Mouse (Mus musculus) CH12.LX (cell line): Measurements from ENCODE around the gene C2cd4c. TPM values are rescaled to one million over a fixed set of nuclear protein-coding genes. Genes with fewer than 3 reads are reported as not detected.

Experiments
- DNase-seq: peaks from one replicate; pipeline ENCODE4 v3.0.0-alpha.2; 2013; ENCODE audit errors: extremely low read depth
- H3K27ac ChIP-seq: 2 replicates; pipeline ENCODE4 v1.5.1; 2012; ENCODE audit warnings: low read depth, mild to moderate bottlenecking, control low read depth, moderate library complexity; ENCODE audit not compliant: insufficient read depth
- H3K27me3 ChIP-seq: replicated peaks from 2 replicates; pipeline ENCODE3; 2012; ENCODE audit warnings: inconsistent platforms
- H3K36me3 ChIP-seq, 2 experiments: replicated peaks in 1 of 2; 2 replicates each; pipeline versions ENCODE3 to v1.6.1; 2012; ENCODE audit warnings: inconsistent platforms in 1 of 2, low read length in 1 of 2, mild to moderate bottlenecking in 1 of 2, mixed read lengths in 1 of 2, moderate library complexity in 1 of 2; ENCODE audit not compliant: control insufficient read depth in 1 of 2, insufficient read depth in 1 of 2
- H3K4me1 ChIP-seq, 2 experiments: 2 replicates each; pipeline ENCODE4 v1.6.1; 2012; ENCODE audit warnings: inconsistent platforms in 1 of 2, moderate library complexity in 1 of 2; ENCODE audit not compliant: insufficient read depth in 2 of 2, control insufficient read depth in 1 of 2
- H3K4me2 ChIP-seq: 2 replicates; pipeline ENCODE4 v1.6.1; 2012; ENCODE audit warnings: low read depth, mild to moderate bottlenecking, control low read depth; ENCODE audit not compliant: poor library complexity, insufficient read depth, severe bottlenecking
- H3K4me3 ChIP-seq, 3 experiments: fragments of 150-350 bp in 1 of 3; sonication (generic) in 1 of 3; replicated peaks in 1 of 3; 2 replicates each; pipeline versions ENCODE3 to v1.5.1; 2011 to 2012; ENCODE audit warnings: low read depth in 2 of 3, low read length in 2 of 3, mild to moderate bottlenecking in 2 of 3, moderate library complexity in 2 of 3, control low read depth in 1 of 3, improper control_type of control experiment in 1 of 3, inconsistent platforms in 1 of 3, mixed read lengths in 1 of 3; ENCODE audit not compliant: poor library complexity in 1 of 3
- H3K79me2 ChIP-seq: replicated peaks from 2 replicates; pipeline ENCODE4 v1.6.1; 2012; ENCODE audit warnings: mild to moderate bottlenecking, moderate library complexity; ENCODE audit not compliant: control insufficient read depth, poor library complexity, insufficient read depth, severe bottlenecking; ENCODE audit errors: extremely low read depth
- H3K9ac ChIP-seq: 2 replicates; pipeline ENCODE4 v1.6.1; 2012; ENCODE audit warnings: low read depth, mild to moderate bottlenecking, control low read depth, moderate library complexity; ENCODE audit not compliant: insufficient read depth
- H3K9me3 ChIP-seq: replicated peaks from 2 replicates; pipeline ENCODE3; 2012; ENCODE audit warnings: low read length, inconsistent platforms, mixed read lengths
- BHLHE40 ChIP-seq: IDR thresholded peaks from 2 replicates; pipeline ENCODE4 v1.6.1; 2011; ENCODE audit warnings: mild to moderate bottlenecking, low read depth, low read length, improper control_type of control experiment
- CHD1 ChIP-seq: IDR thresholded peaks from 2 replicates; pipeline ENCODE4 v1.6.1; 2012; ENCODE audit warnings: low read depth, low read length, improper control_type of control experiment, inconsistent platforms
- IRF4 ChIP-seq: IDR thresholded peaks from 2 replicates; pipeline ENCODE4 v1.6.1; 2014; ENCODE audit warnings: low read depth, mild to moderate bottlenecking, inconsistent platforms, low read length, improper control_type of control experiment
- JUN ChIP-seq: IDR thresholded peaks from 2 replicates; pipeline ENCODE4 v1.6.1; 2011; ENCODE audit warnings: low read depth, mild to moderate bottlenecking, low read length, improper control_type of control experiment, moderate library complexity; ENCODE audit not compliant: insufficient read depth
- JUND ChIP-seq: conservative IDR thresholded peaks from 2 replicates; pipeline ENCODE4 v1.6.1; 2011; ENCODE audit warnings: low read depth, low read length, improper control_type of control experiment
- MAFK ChIP-seq: IDR thresholded peaks from 2 replicates; pipeline ENCODE4 v1.6.1; 2011; ENCODE audit warnings: low read length, improper control_type of control experiment; ENCODE audit not compliant: insufficient replicate concordance
- MAX ChIP-seq: IDR thresholded peaks from 2 replicates; pipeline ENCODE4 v1.6.1; 2011; ENCODE audit warnings: low read length, improper control_type of control experiment
- MAZ ChIP-seq: IDR thresholded peaks from 2 replicates; pipeline ENCODE4 v1.6.1; 2012; ENCODE audit warnings: low read depth, mild to moderate bottlenecking, inconsistent platforms, low read length, improper control_type of control experiment, moderate library complexity
- MEF2A ChIP-seq: IDR thresholded peaks from 2 replicates; pipeline ENCODE4 v1.6.1; 2014; ENCODE audit warnings: low read depth, mild to moderate bottlenecking, inconsistent platforms, low read length, improper control_type of control experiment, borderline replicate concordance
- MXI1 ChIP-seq: IDR thresholded peaks from 2 replicates; pipeline ENCODE4 v1.6.1; 2011; ENCODE audit warnings: mild to moderate bottlenecking, low read depth, low read length, improper control_type of control experiment
- NRF1 ChIP-seq: IDR thresholded peaks from 2 replicates; pipeline ENCODE4 v1.6.1; 2014; ENCODE audit warnings: low read depth, mild to moderate bottlenecking, inconsistent platforms, low read length, improper control_type of control experiment, moderate library complexity
- PAX5 ChIP-seq: IDR thresholded peaks from 2 replicates; pipeline ENCODE4 v1.6.1; 2012; ENCODE audit warnings: low read length, inconsistent platforms, mixed read lengths
- RCOR1 ChIP-seq: conservative IDR thresholded peaks from 2 replicates; pipeline ENCODE4 v1.6.1; 2012; ENCODE audit warnings: low read depth, mild to moderate bottlenecking, inconsistent platforms, low read length, improper control_type of control experiment
- SIN3A ChIP-seq: IDR thresholded peaks from 2 replicates; pipeline ENCODE4 v1.6.1; 2012; ENCODE audit warnings: low read length, improper control_type of control experiment, inconsistent platforms
- SMC3 ChIP-seq: IDR thresholded peaks from 2 replicates; pipeline ENCODE4 v1.6.1; 2011; ENCODE audit warnings: low read depth, low read length, improper control_type of control experiment
- TBP ChIP-seq: conservative IDR thresholded peaks from 2 replicates; pipeline ENCODE4 v1.6.1; 2011; ENCODE audit warnings: low read depth, low read length, improper control_type of control experiment
- TCF12 ChIP-seq: IDR thresholded peaks from 2 replicates; pipeline ENCODE4 v1.6.1; 2014; ENCODE audit warnings: low read depth, mild to moderate bottlenecking, inconsistent platforms, low read length, improper control_type of control experiment
- UBTF ChIP-seq: IDR thresholded peaks from 2 replicates; pipeline ENCODE4 v1.6.1; 2012; ENCODE audit warnings: low read depth, mild to moderate bottlenecking, inconsistent platforms, low read length, improper control_type of control experiment, moderate library complexity
- USF1 ChIP-seq: IDR thresholded peaks from 2 replicates; pipeline ENCODE4 v1.6.1; 2014; ENCODE audit warnings: low read depth, mild to moderate bottlenecking, inconsistent platforms, low read length, improper control_type of control experiment
- ZC3H11A ChIP-seq: IDR thresholded peaks from 2 replicates; pipeline ENCODE4 v1.6.1; 2012; ENCODE audit warnings: low read depth, mild to moderate bottlenecking, inconsistent platforms, low read length, improper control_type of control experiment
- ZMIZ1 ChIP-seq: IDR thresholded peaks from 2 replicates; pipeline ENCODE4 v1.6.1; 2012; ENCODE audit warnings: low read depth, mild to moderate bottlenecking, inconsistent platforms, low read length, improper control_type of control experiment
- ZNF384 ChIP-seq: IDR thresholded peaks from 2 replicates; pipeline ENCODE4 v1.6.1; 2012; ENCODE audit warnings: low read depth, low read length, improper control_type of control experiment, inconsistent platforms
- dilution Hi-C: fragments of 300-500 bp; cut with MboI; formaldehyde crosslinking; loops from 2 replicates; pipeline ENCODE4 v1.14.3; 2020; ENCODE audit warnings: low sequenced_read_pairs; ENCODE audit not compliant: extremely low pct_unique_long_range_greater_than_20kb, extremely low pct_ligation_motif_present
- in situ Hi-C: fragments of 300-500 bp; cut with MboI; formaldehyde crosslinking; loops from 3 replicates; pipeline ENCODE4 v1.14.3; 2019; ENCODE audit warnings: low sequenced_read_pairs, low pct_ligation_motif_present, low pct_unique_long_range_greater_than_20kb, mixed read lengths
- polyA plus RNA-seq: library from polyadenylated mRNA; unstranded; fragments of >175 nt; gene quantifications from 2 replicates; pipeline ENCODE4 v1.2.1, GENCODE M21; 2012; ENCODE audit warnings: low read depth; ENCODE audit not compliant: insufficient read length
- total RNA-seq, 2 experiments: library from RNA; depleted of rRNA; stranded (reverse); fragments of 300-350 nt in 1 of 2; fragments of >200 nt in 1 of 2; gene quantifications; 2 replicates each; pipeline ENCODE4 v1.2.3; 2012 to 2014

Gene C2cd4c
- total and polyA plus RNA-seq, 3 experiments = 0.04 TPM; not detected in 2

DNA sequence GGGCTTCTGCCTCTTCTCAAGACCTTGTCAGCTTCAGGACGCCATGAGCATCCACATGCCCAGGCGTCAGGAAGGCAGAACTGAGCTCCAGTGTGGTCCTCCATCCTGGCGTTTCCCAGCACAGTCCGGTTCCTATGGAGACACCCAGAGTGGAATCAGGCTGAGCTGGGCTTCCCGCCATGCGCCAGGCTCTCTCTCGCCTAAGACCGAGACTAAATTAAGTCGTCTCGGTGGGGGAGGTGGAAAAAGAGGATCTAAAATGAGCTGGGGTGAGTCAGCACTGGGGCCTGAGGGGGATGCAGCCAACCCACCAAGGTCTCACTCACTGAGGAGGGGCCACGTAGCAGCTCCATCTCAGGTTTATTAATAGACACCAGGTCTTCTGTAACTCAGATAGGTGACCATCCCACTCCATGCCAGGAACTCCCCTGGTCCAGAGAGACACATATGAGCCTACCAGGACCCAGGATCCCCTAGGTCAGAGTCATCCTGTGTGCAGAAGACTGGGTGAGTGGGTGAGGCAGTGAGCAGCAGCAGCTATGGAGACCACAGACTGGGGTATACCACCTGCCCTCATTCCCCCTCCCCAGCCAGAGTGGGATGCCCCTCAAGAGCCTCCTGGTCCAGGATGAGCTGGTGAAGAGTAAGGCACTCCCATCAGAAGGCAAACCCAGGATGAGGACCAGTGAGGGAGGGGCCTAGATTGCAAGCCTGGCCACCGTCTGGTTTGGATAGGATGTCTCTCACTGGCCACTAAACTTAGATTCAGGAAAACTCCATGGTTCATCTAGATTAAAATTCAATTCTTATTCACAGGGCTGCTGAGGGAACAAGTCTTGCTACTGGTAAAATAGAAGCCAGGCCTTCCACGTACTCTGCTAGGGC lies 16.5 kb downstream of the C2cd4c start:
- peaks cover 2% of the 10 kb centered on the region for H3K9me3 ChIP-seq
- in situ Hi-C loops = loop anchor here (5.0 kb wide), 1 partner anchor 50 kb away; the partner anchor contains the start of gene Odf3l2
- no peak overlapping the region for H3K9ac ChIP-seq
- no peak overlapping the region for H3K27ac ChIP-seq
- H3K27me3 ChIP-seq = peaks cover 56% of the 10 kb centered on the region
- peak; percentile 35 for DNase-seq
- no peak overlapping the region for H3K4me3 ChIP-seq
- no peaks in the 10 kb centered on the region for H3K79me2 ChIP-seq
- dilution Hi-C loops = no loop called here
- no peak for TF ChIP-seq JUN
- no peak for TF ChIP-seq UBTF
- H3K4me2 ChIP-seq = no peak overlapping the region
- H3K36me3 ChIP-seq = no peaks in the 10 kb centered on the region
- H3K4me1 ChIP-seq = peaks cover 7 to 12% of the 10 kb centered on the region in 2 experiments

DNA sequence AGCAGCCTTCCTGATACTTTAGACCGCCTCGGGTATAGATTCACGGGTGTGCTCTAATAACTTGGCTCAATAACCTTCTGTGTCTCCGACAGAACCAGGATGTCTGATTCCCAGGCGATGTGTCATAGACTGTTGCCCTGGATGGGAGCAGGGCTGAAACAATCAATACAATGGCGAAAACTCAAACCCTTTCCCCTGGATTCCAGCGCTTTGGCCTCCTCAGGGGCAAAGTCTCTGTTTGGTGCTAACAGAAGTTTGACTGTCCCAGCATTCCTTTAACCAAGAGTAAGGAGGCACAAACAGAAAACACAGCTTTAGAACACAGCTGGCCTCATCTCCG lies 18.3 kb downstream of the C2cd4c start:
- peaks cover 61% of the 10 kb centered on the region for H3K27me3 ChIP-seq

More for the DNA sequence above, 18.3 kb downstream of the C2cd4c start:
- Histone ChIP-seq H3K36me3 (no peaks in the 10 kb centered on the region), H3K27ac (no peak overlapping the region), H3K9me3 (peaks cover 6% of the 10 kb centered on the region), H3K4me1 (peaks cover 7 to 12% of the 10 kb centered on the region in 2 experiments), H3K79me2 (no peaks in the 10 kb centered on the region), H3K4me2 (0 out of 2 replicates have a peak overlapping the region, but pooled peaks have one; percentile 10), H3K9ac (no peak overlapping the region), H3K4me3 (no peak overlapping the region)
- in situ Hi-C loops (loop anchor here (5.0 kb wide), 1 partner anchor 52 kb away; the partner anchor contains the start of gene Odf3l2), dilution Hi-C loops (no loop called here)
- TF ChIP-seq MAFK = no peak
- no peak for TF ChIP-seq MXI1
- TF ChIP-seq SMC3 = no peak
- TF ChIP-seq SIN3A = no peak
- no peak for TF ChIP-seq MEF2A
- TF ChIP-seq NRF1 = no peak
- no peak for TF ChIP-seq MAZ
- TF ChIP-seq IRF4 = no peak
- TF ChIP-seq TCF12 = no peak
- TF ChIP-seq ZNF384 = no peak
- TF ChIP-seq JUND = no peak
- no peak for TF ChIP-seq RCOR1
- no peak for TF ChIP-seq MAX
- TF ChIP-seq ZC3H11A = no peak
- TF ChIP-seq PAX5 = no peak
- TF ChIP-seq TBP = no peak
- TF ChIP-seq USF1 = no peak
- no peak for TF ChIP-seq CHD1
- no peak for TF ChIP-seq ZMIZ1
- TF ChIP-seq BHLHE40 = no peak
- no peak for DNase-seq
